9 mouse cellular contexts compared by ENCODE assay signal in the genomic region with DNA sequence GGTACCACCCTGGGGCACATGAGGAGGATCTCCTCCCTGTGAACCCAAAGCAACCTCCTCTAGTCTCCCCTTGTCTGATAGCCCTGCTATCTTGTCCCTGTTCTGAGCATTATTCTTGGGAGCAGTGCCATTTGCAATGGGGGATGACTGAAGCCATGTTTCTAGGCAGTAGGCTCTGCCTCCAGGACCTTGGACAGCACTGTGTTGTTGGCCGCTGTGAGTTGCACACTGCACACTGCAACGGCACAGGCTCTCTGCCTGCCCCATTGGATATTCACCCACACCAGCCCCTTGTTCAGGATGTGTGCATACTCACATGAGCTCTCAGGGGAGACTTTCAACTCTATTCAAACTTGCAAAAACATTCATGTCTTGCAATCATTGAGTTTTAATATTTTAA.
DNase-seq lines count a peak whose midpoint lies in the region; TF ChIP-seq lines count a peak whose summit lies in the region.
"Had no signal": no experiment of that assay in that cellular context is flagged by ENCODE, and none has a peak within 500 bp of the region (broad histone marks: within the 10 kb centered on the region; RNA-seq: fewer than 3 reads in every experiment).

No protein-coding gene starts in this region.

- peak; percentile 1 for DNase-seq in kidney, adult 2 months
- DNase-seq in kidney, adult 8-10 months: no peak
- DNase-seq in ES-E14 (ENCODE audit: low read depth, low spot score) (peak; percentile 29), NIH3T3 (ENCODE audit: low read depth) (peak; percentile 28)
- DNase-seq in kidney, postnatal 14 days: peak; percentile 39
- DNase-seq in left cerebral cortex, adult 18-20 months (ENCODE audit: low spot score in 2 of 2): no peak
- no peak for DNase-seq in lung, adult 18-20 months

- in situ Hi-C loops in ES-E14 (cut with MboI; ENCODE audit: low sequenced_read_pairs in 2 of 2, unreplicated experiment in 2 of 2): no loop called here

- no peaks in the 10 kb centered on the region for H3K9me3 ChIP-seq in ES-E14 (ENCODE audit: control insufficient read depth, insufficient read depth, low read depth, low read length)
- H3K9me3 ChIP-seq: forebrain, embryonic 13.5 days; heart, embryonic 10.5 days had no signal

- no peak overlapping the region for H3K9ac ChIP-seq in ES-E14 (ENCODE audit: insufficient read depth, low read depth, low read length, poor library complexity, severe bottlenecking)
- H3K9ac ChIP-seq: forebrain, embryonic 13.5 days had no signal

- TF ChIP-seq CTCF in kidney, adult 2 months (conservative IDR thresholded peaks at IDR 0.05; ENCODE audit: insufficient read depth, insufficient read length, low read depth, low read length): no peak

- no peaks in the 10 kb centered on the region for H3K27me3 ChIP-seq in kidney, adult 2 months (replicated peaks; ENCODE audit: control insufficient read depth, insufficient read depth, low read length)
- H3K27me3 ChIP-seq: forebrain, embryonic 13.5 days had no signal

- no peak overlapping the region for H3K27ac ChIP-seq in kidney, adult 2 months (ENCODE audit: insufficient read depth, low read depth, low read length)
- no peak overlapping the region for H3K27ac ChIP-seq in ES-E14 (ENCODE audit: insufficient read depth, low read depth, low read length, poor library complexity, severe bottlenecking)
- H3K27ac ChIP-seq: forebrain, embryonic 13.5 days; heart, embryonic 10.5 days had no signal

- H3K4me3 ChIP-seq in kidney, adult 2 months (ENCODE audit: insufficient read depth, low read depth, low read length): no peak overlapping the region
- no peak overlapping the region for H3K4me3 ChIP-seq in ES-E14 (ENCODE audit: insufficient read depth in 1 of 2, low read depth in 1 of 2, low read length in 2 of 2, poor library complexity in 1 of 2, severe bottlenecking in 1 of 2)
- H3K4me3 ChIP-seq: forebrain, embryonic 13.5 days; heart, embryonic 10.5 days had no signal

- 5% methylated on average over 2 of the region's 2 CpGs for WGBS in kidney, adult 2 months

- H3K36me3 ChIP-seq in kidney, adult 2 months (ENCODE audit: control insufficient read depth, insufficient read depth, low read length): no peaks in the 10 kb centered on the region
- no peaks in the 10 kb centered on the region for H3K36me3 ChIP-seq in ES-E14 (ENCODE audit: control insufficient read depth, insufficient read depth, low read length, poor library complexity, severe bottlenecking)
- H3K36me3 ChIP-seq: heart, embryonic 10.5 days had no signal

- no peak for TF ChIP-seq POLR2A in kidney, adult 2 months (IDR thresholded peaks at IDR 0.05; ENCODE audit: low read depth, low read length)

- H3K4me1 ChIP-seq in kidney, adult 2 months (ENCODE audit: control insufficient read depth, insufficient read depth, low read length): no peaks in the 10 kb centered on the region
- H3K4me1 ChIP-seq in ES-E14 (ENCODE audit: control insufficient read depth in 2 of 2, insufficient read depth in 2 of 2, low read length in 2 of 2, poor library complexity in 1 of 2): no peaks in the 10 kb centered on the region
- H3K4me1 ChIP-seq: forebrain, embryonic 13.5 days; heart, embryonic 10.5 days had no signal

TF ChIP-seq in ES-E14, 5 proteins besides CTCF, POLR2A, EP300 and RAD21:
- TF ChIP-seq MAFK (IDR thresholded peaks at IDR 0.05; ENCODE audit: insufficient read depth, low read depth, low read length) (no peak), HCFC1 (IDR thresholded peaks at IDR 0.05; ENCODE audit: borderline replicate concordance, insufficient read depth, low read length) (no peak), ZC3H11A (IDR thresholded peaks at IDR 0.05; ENCODE audit: borderline replicate concordance, low read depth, low read length) (no peak), CHD2 (IDR thresholded peaks at IDR 0.05; ENCODE audit: low read depth, low read length) (no peak), ZNF384 (IDR thresholded peaks at IDR 0.05; ENCODE audit: low read depth, low read length) (no peak)

Comparison
In these comparisons a context has a peak if more than half of its experiments do, and no peak if none do; other contexts are left out.
1. DNase-seq: peak in kidney, adult 2 months (single experiment), ES-E14 (single experiment), NIH3T3 (single experiment) and kidney, postnatal 14 days (single experiment); none in kidney, adult 8-10 months (0 of 2), left cerebral cortex, adult 18-20 months (0 of 2) and lung, adult 18-20 months (0 of 2).